Mouse (Mus musculus) heart, adult 9 months (tissue): ENCODE data around the gene Fnbp1l.

Experiments
- DNase-seq, 2 experiments: peaks; one replicate each; pipeline ENCODE4 v3.0.0; 2022; ENCODE audit warnings: low spot score in 2 of 2

Fnbp1l gene

GRCm38 (mm10) chr3:122528477-122528876 lies 91.0 kb downstream of the Fnbp1l start:
- no peak for DNase-seq

GRCm38 (mm10) chr3:122521294-122521693 lies 98.2 kb downstream of the Fnbp1l start:
- no peak for DNase-seq

GRCm38 (mm10) chr3:122520875-122521274 lies 98.6 kb downstream of the Fnbp1l start:
- DNase-seq: no peak

GRCm38 (mm10) chr3:122520365-122520764 lies 99.2 kb downstream of the Fnbp1l start:
- no peak for DNase-seq

GRCm38 (mm10) chr3:122519082-122519481 lies 100.4 kb downstream of the Fnbp1l start:
- DNase-seq: no peak

- DNase-seq: no peak
These were observed 101.2 kb downstream of the Fnbp1l start for GRCm38 (mm10) chr3:122518231-122518736.

GRCm38 (mm10) chr3:122517726-122518125 lies 101.8 kb downstream of the Fnbp1l start:
- no peak for DNase-seq

- no peak for DNase-seq
These were observed 103.2 kb downstream of the Fnbp1l start for GRCm38 (mm10) chr3:122516327-122516695.

- no peak for DNase-seq
These were observed 103.8 kb downstream of the Fnbp1l start for GRCm38 (mm10) chr3:122515568-122516326.

- DNase-seq: no peak
These were observed 106.7 kb downstream of the Fnbp1l start for GRCm38 (mm10) chr3:122512725-122513375.

GRCm38 (mm10) chr3:122511721-122512619 lies 107.5 kb downstream of the Fnbp1l start:
- DNase-seq: no peak

GRCm38 (mm10) chr3:122510932-122511331 lies 108.6 kb downstream of the Fnbp1l start:
- peak; percentile 14 to 30 for DNase-seq

GRCm38 (mm10) chr3:122510240-122510750 lies 109.2 kb downstream of the Fnbp1l start:
- peak in 1 of 2 experiments; percentile 19 for DNase-seq

- DNase-seq: peak; percentile 35 to 46
These were observed 109.8 kb downstream of the Fnbp1l start for GRCm38 (mm10) chr3:122509534-122510239.

GRCm38 (mm10) chr3:122509084-122509483 lies 110.4 kb downstream of the Fnbp1l start:
- peak; percentile 52 to 61 for DNase-seq

- no peak for DNase-seq
These were observed 111.7 kb downstream of the Fnbp1l start for GRCm38 (mm10) chr3:122507826-122508225.

GRCm38 (mm10) chr3:122506343-122506916 lies 113.1 kb downstream of the Fnbp1l start:
- no peak for DNase-seq

GRCm38 (mm10) chr3:122500929-122501328 lies 118.6 kb downstream of the Fnbp1l start:
- DNase-seq: no peak

- DNase-seq: no peak
These were observed 119.9 kb downstream of the Fnbp1l start for GRCm38 (mm10) chr3:122499647-122500046.

GRCm38 (mm10) chr3:122498528-122498927 lies 121.0 kb downstream of the Fnbp1l start:
- DNase-seq: no peak

GRCm38 (mm10) chr3:122497871-122498270 lies 121.6 kb downstream of the Fnbp1l start:
- DNase-seq: peak; percentile 43 to 54
